Mouse (Mus musculus): Measurements from ENCODE around the gene Zfp213. TPM values are rescaled to one million over a fixed set of nuclear protein-coding genes. Genes with fewer than 3 reads are reported as not detected.

Gene Zfp213
- polyA plus RNA-seq, 2 experiments = 3.7 to 4.1 TPM

GRCm38 (mm10) chr17:23592208-23592925 is 28.3 kb upstream of the Zfp213 start:
- H3K27ac ChIP-seq = no peak overlapping the region
- no peaks in the 10 kb centered on the region for H3K27me3 ChIP-seq (ENCODE audit: control insufficient read depth, insufficient read depth, low read length)
- H3K9me3 ChIP-seq (ENCODE audit: control insufficient read depth, low read length) = no peaks in the 10 kb centered on the region
- H3K4me1 ChIP-seq (replicated peaks; ENCODE audit: control insufficient read depth in 2 of 2, insufficient read depth in 2 of 2, low read length in 1 of 2) = peaks cover 3 to 9% of the 10 kb centered on the region in 2 experiments; a peak in 2 of 4 replicates
- H3K9ac ChIP-seq (replicated peaks) = peak overlapping the region; percentile 68
- no peaks in the 10 kb centered on the region for H3K36me3 ChIP-seq (replicated peaks; ENCODE audit: control insufficient read depth, insufficient read depth, low read depth)
- 7% methylated on average over 34 of the region's 34 CpGs for WGBS (ENCODE audit: insufficient replicate concordance)
- ATAC-seq (ENCODE audit: insufficient read depth) (peak; percentile 100), DNase-seq (ENCODE audit: low read depth in 3 of 3, low spot score in 3 of 3) (peak; percentile 88 to 92 (median 91))
- peak overlapping the region; percentile 94 for H3K4me2 ChIP-seq (ENCODE audit: low read depth)
- H3K4me3 ChIP-seq (ENCODE audit: insufficient read depth in 1 of 2, low read depth in 2 of 2, low read length in 2 of 2) = peak overlapping the region; percentile 68 to 83
- TF ChIP-seq EP300 (IDR thresholded peaks at IDR 0.05; ENCODE audit: low read depth) (0 out of 2 replicates have a peak, but pooled peaks have one; percentile 21), CTCF (IDR thresholded peaks at IDR 0.05; ENCODE audit: low read depth) (no peak)

- no peak for TF ChIP-seq EP300 (IDR thresholded peaks at IDR 0.05; ENCODE audit: low read depth)
- TF ChIP-seq CTCF (IDR thresholded peaks at IDR 0.05; ENCODE audit: low read depth) = no peak
- no peaks in the 10 kb centered on the region for H3K9me3 ChIP-seq (ENCODE audit: control insufficient read depth, low read length)
- H3K9ac ChIP-seq (replicated peaks) = no peak overlapping the region
- H3K4me2 ChIP-seq (ENCODE audit: low read depth) = no peak overlapping the region
- WGBS (ENCODE audit: insufficient replicate concordance) = 42% methylated on average over 2 of the region's 2 CpGs
- no peak overlapping the region for H3K4me3 ChIP-seq (ENCODE audit: insufficient read depth in 1 of 2, low read depth in 2 of 2, low read length in 2 of 2)
- H3K36me3 ChIP-seq (replicated peaks; ENCODE audit: control insufficient read depth, insufficient read depth, low read depth) = no peaks in the 10 kb centered on the region
- ATAC-seq (ENCODE audit: insufficient read depth) = no peak
- DNase-seq (ENCODE audit: low read depth in 3 of 3, low spot score in 3 of 3) = no peak
- peaks cover 5% of the 10 kb centered on the region for H3K27me3 ChIP-seq (ENCODE audit: control insufficient read depth, insufficient read depth, low read length)
- no peak overlapping the region for H3K27ac ChIP-seq
- peaks cover 0 to 7% of the 10 kb centered on the region in 2 experiments; a peak in 2 of 4 replicates for H3K4me1 ChIP-seq (replicated peaks; ENCODE audit: control insufficient read depth in 2 of 2, insufficient read depth in 2 of 2, low read length in 1 of 2)
These were observed 23.2 kb upstream of the Zfp213 start for GRCm38 (mm10) chr17:23587253-23587652.

DNA sequence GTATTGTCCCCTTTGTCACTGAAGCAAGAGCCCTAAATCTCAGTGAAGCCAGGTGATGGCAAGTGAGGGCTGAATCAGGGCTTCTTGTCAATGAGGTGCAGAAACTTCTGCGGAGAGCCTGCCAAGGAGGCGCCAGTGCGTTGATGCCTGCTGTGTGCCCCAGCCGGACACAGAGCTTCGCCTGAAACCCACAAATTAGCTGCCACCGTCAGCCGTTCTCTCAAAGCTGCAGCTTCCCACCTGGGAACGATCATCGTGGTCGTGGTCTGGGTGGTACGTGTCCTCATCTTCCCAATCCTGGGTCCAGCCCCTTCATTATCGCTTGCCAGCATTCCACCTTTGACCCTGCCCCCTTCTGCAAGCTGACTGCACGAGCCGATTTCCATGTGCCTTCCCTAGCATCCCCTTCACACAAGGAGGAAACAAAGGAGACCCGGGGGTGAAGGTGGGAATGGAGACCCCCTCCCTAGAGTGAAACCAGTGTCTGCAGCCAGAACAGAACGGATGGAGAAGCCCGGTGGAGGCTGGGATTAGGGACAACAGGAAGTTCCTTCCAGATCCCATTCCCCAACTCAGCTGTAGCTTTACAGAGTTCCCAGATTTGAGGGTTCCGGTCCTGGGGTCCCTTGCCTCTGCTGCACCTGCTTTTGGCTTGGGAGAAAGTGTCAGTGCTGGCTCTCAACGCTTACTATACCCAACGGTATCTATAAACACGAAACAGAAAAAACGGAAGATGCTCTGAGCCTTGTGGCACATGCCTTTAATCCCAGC is 21.9 kb upstream of the Zfp213 start:
- ATAC-seq (ENCODE audit: insufficient read depth) (no peak), DNase-seq (ENCODE audit: low read depth in 3 of 3, low spot score in 3 of 3) (no peak)
- under 1% methylated on average over 22 of the region's 22 CpGs for WGBS (ENCODE audit: insufficient replicate concordance)
- Histone ChIP-seq H3K4me3 (ENCODE audit: insufficient read depth in 1 of 2, low read depth in 2 of 2, low read length in 2 of 2) (peak overlapping the region; percentile 49 to 71), H3K27ac (no peak overlapping the region), H3K4me1 (replicated peaks; ENCODE audit: control insufficient read depth in 2 of 2, insufficient read depth in 2 of 2, low read length in 1 of 2) (peaks cover 0 to 5% of the 10 kb centered on the region in 2 experiments; a peak in 1 of 4 replicates), H3K4me2 (ENCODE audit: low read depth) (peak overlapping the region; percentile 52), H3K36me3 (replicated peaks; ENCODE audit: control insufficient read depth, insufficient read depth, low read depth) (no peaks in the 10 kb centered on the region), H3K27me3 (ENCODE audit: control insufficient read depth, insufficient read depth, low read length) (peaks cover 5% of the 10 kb centered on the region), H3K9ac (replicated peaks) (peak overlapping the region; percentile 36), H3K9me3 (ENCODE audit: control insufficient read depth, low read length) (no peaks in the 10 kb centered on the region)
- TF ChIP-seq EP300 (IDR thresholded peaks at IDR 0.05; ENCODE audit: low read depth) (no peak), CTCF (IDR thresholded peaks at IDR 0.05; ENCODE audit: low read depth) (no peak)

DNA sequence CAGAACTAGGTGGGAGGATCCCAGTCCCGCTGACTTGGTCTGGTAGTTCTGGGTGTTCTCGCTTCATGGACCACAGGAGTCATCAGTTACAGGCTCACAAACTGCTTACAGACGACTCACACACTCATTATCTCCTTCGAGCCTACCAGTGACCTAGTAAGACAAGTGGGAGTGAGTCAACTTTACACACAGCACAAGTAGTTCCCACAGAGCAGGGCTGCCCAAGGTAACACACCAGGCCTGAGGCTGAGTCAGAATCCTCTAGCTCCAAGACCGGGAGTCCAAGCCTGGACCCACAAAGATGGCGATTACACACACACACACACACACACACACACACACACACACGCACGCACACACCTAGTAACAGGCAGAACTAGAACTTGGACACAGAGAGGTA is 20.7 kb upstream of the Zfp213 start:
- 63% methylated on average over 8 of the region's 8 CpGs for WGBS (ENCODE audit: insufficient replicate concordance)
- H3K36me3 ChIP-seq (replicated peaks; ENCODE audit: control insufficient read depth, insufficient read depth, low read depth) = no peaks in the 10 kb centered on the region
- no peak for TF ChIP-seq EP300 (IDR thresholded peaks at IDR 0.05; ENCODE audit: low read depth)
- no peak for TF ChIP-seq CTCF (IDR thresholded peaks at IDR 0.05; ENCODE audit: low read depth)
- H3K27me3 ChIP-seq (ENCODE audit: control insufficient read depth, insufficient read depth, low read length) = peaks cover 5% of the 10 kb centered on the region
- H3K27ac ChIP-seq = no peak overlapping the region
- H3K4me1 ChIP-seq (replicated peaks; ENCODE audit: control insufficient read depth in 2 of 2, insufficient read depth in 2 of 2, low read length in 1 of 2) = peaks cover 0 to 5% of the 10 kb centered on the region in 2 experiments; a peak in 1 of 4 replicates
- H3K9ac ChIP-seq (replicated peaks) = no peak overlapping the region
- H3K4me2 ChIP-seq (ENCODE audit: low read depth) = no peak overlapping the region
- DNase-seq (ENCODE audit: low read depth in 3 of 3, low spot score in 3 of 3) (no peak), ATAC-seq (ENCODE audit: insufficient read depth) (no peak)
- H3K9me3 ChIP-seq (ENCODE audit: control insufficient read depth, low read length) = no peaks in the 10 kb centered on the region
- H3K4me3 ChIP-seq (ENCODE audit: insufficient read depth in 1 of 2, low read depth in 2 of 2, low read length in 2 of 2) = no peak overlapping the region

GRCm38 (mm10) chr17:23575951-23576552 is 12.0 kb upstream of the Zfp213 start:
- H3K9me3 ChIP-seq (ENCODE audit: control insufficient read depth, low read length) = no peaks in the 10 kb centered on the region
- H3K4me1 ChIP-seq (replicated peaks; ENCODE audit: control insufficient read depth in 2 of 2, insufficient read depth in 2 of 2, low read length in 1 of 2) = no peaks in the 10 kb centered on the region
- ATAC-seq (ENCODE audit: insufficient read depth) (no peak), DNase-seq (ENCODE audit: low read depth in 3 of 3, low spot score in 3 of 3) (no peak)
- WGBS (ENCODE audit: insufficient replicate concordance) = 84% methylated on average over 38 of the region's 38 CpGs
- H3K9ac ChIP-seq (replicated peaks) = no peak overlapping the region
- no peak for TF ChIP-seq CTCF (IDR thresholded peaks at IDR 0.05; ENCODE audit: low read depth)
- H3K27ac ChIP-seq = no peak overlapping the region
- H3K36me3 ChIP-seq (replicated peaks; ENCODE audit: control insufficient read depth, insufficient read depth, low read depth) = no peaks in the 10 kb centered on the region
- H3K4me2 ChIP-seq (ENCODE audit: low read depth) = no peak overlapping the region
- H3K27me3 ChIP-seq (ENCODE audit: control insufficient read depth, insufficient read depth, low read length) = no peaks in the 10 kb centered on the region
- H3K4me3 ChIP-seq (ENCODE audit: insufficient read depth in 1 of 2, low read depth in 2 of 2, low read length in 2 of 2) = no peak overlapping the region
